Mouse (Mus musculus): ENCODE results near the gene Irs3.

Gene Irs3

GRCm38 (mm10) chr5:137683388-137684293 lies 38.1 kb upstream of the Irs3 start:
- TF ChIP-seq NANOG (IDR thresholded peaks at IDR 0.05; ENCODE audit: borderline replicate concordance, low read length) = no peak
- TF ChIP-seq CTCF (conservative IDR thresholded peaks at IDR 0.05; ENCODE audit: low read length) = no peak
- TF ChIP-seq POU5F1 (IDR thresholded peaks at IDR 0.05; ENCODE audit: borderline replicate concordance, low read length) = no peak
- Histone ChIP-seq H3K27me3 (ENCODE audit: insufficient read depth, low read length) (peaks cover 18% of the 10 kb centered on the region), H3K4me1 (replicated peaks; ENCODE audit: low read depth, low read length) (peaks cover 51% of the 10 kb centered on the region), H3K4me3 (replicated peaks; ENCODE audit: low read length) (peak overlapping the region; percentile 89), H3K9me3 (ENCODE audit: low read length) (no peaks in the 10 kb centered on the region), H3K36me3 (ENCODE audit: insufficient read depth, low read length) (peaks cover 21% of the 10 kb centered on the region)

DNA sequence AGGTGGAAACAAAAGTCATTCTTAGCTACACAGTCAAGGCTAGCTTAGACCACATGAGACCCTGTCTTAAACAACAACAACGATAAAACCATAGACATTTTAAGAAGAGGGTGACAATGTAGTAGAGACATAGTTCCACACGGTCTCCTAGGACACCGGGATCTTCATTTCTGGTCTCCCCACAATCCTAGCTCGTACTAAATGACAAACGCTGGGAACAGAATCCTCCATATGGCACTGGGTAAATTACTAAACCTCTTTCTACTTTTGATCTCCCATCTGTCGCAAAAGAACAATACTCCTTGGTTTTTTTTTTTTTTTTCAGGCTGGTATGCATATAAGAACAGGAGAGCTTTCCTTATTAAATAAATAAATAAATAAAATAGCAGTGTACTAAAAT lies 37.0 kb upstream of the Irs3 start:
- no peak overlapping the region for H3K4me3 ChIP-seq (replicated peaks; ENCODE audit: low read length)
- TF ChIP-seq NANOG (IDR thresholded peaks at IDR 0.05; ENCODE audit: borderline replicate concordance, low read length) = no peak
- TF ChIP-seq POU5F1 (IDR thresholded peaks at IDR 0.05; ENCODE audit: borderline replicate concordance, low read length) = no peak

GRCm38 (mm10) chr5:137679726-137680125 lies 34.2 kb upstream of the Irs3 start:
- peaks cover 41% of the 10 kb centered on the region for H3K4me1 ChIP-seq (replicated peaks; ENCODE audit: low read depth, low read length)
- peaks cover 50% of the 10 kb centered on the region for H3K36me3 ChIP-seq (ENCODE audit: insufficient read depth, low read length)
- H3K9me3 ChIP-seq (ENCODE audit: low read length) = no peaks in the 10 kb centered on the region
- no peak for TF ChIP-seq POU5F1 (IDR thresholded peaks at IDR 0.05; ENCODE audit: borderline replicate concordance, low read length)
- TF ChIP-seq NANOG (IDR thresholded peaks at IDR 0.05; ENCODE audit: borderline replicate concordance, low read length) = no peak
- no peak for TF ChIP-seq CTCF (conservative IDR thresholded peaks at IDR 0.05; ENCODE audit: low read length)
- H3K27me3 ChIP-seq (ENCODE audit: insufficient read depth, low read length) = peaks cover 9% of the 10 kb centered on the region; the same call in 1 of the 2 replicates
- H3K4me3 ChIP-seq (replicated peaks; ENCODE audit: low read length) = no peak overlapping the region

More for the DNA sequence above, 37.0 kb upstream of the Irs3 start:
- H3K27me3 ChIP-seq (ENCODE audit: insufficient read depth, low read length) = peaks cover 18% of the 10 kb centered on the region
- no peaks in the 10 kb centered on the region for H3K9me3 ChIP-seq (ENCODE audit: low read length)
- H3K36me3 ChIP-seq (ENCODE audit: insufficient read depth, low read length) = peaks cover 28% of the 10 kb centered on the region
- peaks cover 51% of the 10 kb centered on the region for H3K4me1 ChIP-seq (replicated peaks; ENCODE audit: low read depth, low read length)

DNA sequence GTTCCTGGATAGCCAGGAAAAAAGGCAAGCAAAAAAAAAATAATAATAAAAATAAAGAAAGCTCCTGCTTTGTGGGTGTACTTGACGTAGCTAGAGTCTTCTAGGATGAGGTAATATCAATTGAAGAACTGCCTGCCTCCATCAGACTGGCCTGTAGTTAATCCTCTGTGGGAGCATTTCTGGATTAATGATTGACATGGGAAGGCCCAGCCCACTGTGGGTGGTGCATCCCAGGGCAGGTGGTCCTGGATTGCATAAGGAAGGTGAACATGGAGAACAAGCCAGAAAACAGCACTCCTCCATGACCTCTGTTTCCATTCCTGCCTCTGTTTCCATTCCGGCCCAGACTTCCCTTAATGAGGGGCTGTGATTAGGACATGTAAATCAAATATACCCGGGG lies 33.2 kb upstream of the Irs3 start:
- no peak for TF ChIP-seq NANOG (IDR thresholded peaks at IDR 0.05; ENCODE audit: borderline replicate concordance, low read length)
- TF ChIP-seq CTCF (conservative IDR thresholded peaks at IDR 0.05; ENCODE audit: low read length) = no peak
- no peak for TF ChIP-seq POU5F1 (IDR thresholded peaks at IDR 0.05; ENCODE audit: borderline replicate concordance, low read length)
- Histone ChIP-seq H3K4me3 (replicated peaks; ENCODE audit: low read length) (no peak overlapping the region), H3K4me1 (replicated peaks; ENCODE audit: low read depth, low read length) (peaks cover 41% of the 10 kb centered on the region), H3K36me3 (ENCODE audit: insufficient read depth, low read length) (peaks cover 60% of the 10 kb centered on the region), H3K9me3 (ENCODE audit: low read length) (no peaks in the 10 kb centered on the region), H3K27me3 (ENCODE audit: insufficient read depth, low read length) (peaks cover 9% of the 10 kb centered on the region; the same call in 1 of the 2 replicates)

- H3K9me3 ChIP-seq (ENCODE audit: low read length) = no peaks in the 10 kb centered on the region
- H3K27me3 ChIP-seq (ENCODE audit: insufficient read depth, low read length) = no peaks in the 10 kb centered on the region
- TF ChIP-seq POU5F1 (IDR thresholded peaks at IDR 0.05; ENCODE audit: borderline replicate concordance, low read length) = no peak
- H3K4me1 ChIP-seq (replicated peaks; ENCODE audit: low read depth, low read length) = peaks cover 37% of the 10 kb centered on the region
- H3K36me3 ChIP-seq (ENCODE audit: insufficient read depth, low read length) = peaks cover 61% of the 10 kb centered on the region
- no peak overlapping the region for H3K4me3 ChIP-seq (replicated peaks; ENCODE audit: low read length)
These were observed 32.3 kb upstream of the Irs3 start for GRCm38 (mm10) chr5:137677859-137678258.

DNA sequence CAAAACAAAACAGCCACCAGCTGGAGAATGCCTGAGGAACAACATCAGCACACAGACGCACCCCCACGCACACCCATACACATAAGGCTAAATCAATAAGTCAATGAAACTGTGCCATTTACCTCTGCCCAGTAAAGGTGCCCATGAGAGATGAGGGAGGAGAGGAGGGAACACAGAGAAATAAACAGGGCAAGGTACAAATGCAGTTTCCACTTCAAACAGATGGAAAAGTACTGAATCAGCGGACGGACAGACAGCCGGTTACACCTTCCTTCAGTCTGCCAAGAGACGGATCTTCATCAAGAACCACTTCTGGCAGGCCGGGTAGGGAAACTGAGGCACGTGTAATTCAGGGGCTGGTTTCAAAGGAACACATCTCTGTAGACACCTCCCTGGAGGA lies 29.3 kb upstream of the Irs3 start:
- H3K9me3 ChIP-seq (ENCODE audit: low read length) = no peaks in the 10 kb centered on the region
- peaks cover 46% of the 10 kb centered on the region for H3K4me1 ChIP-seq (replicated peaks; ENCODE audit: low read depth, low read length)
- TF ChIP-seq NANOG (IDR thresholded peaks at IDR 0.05; ENCODE audit: borderline replicate concordance, low read length) = no peak
- no peak for TF ChIP-seq CTCF (conservative IDR thresholded peaks at IDR 0.05; ENCODE audit: low read length)
- no peak for TF ChIP-seq POU5F1 (IDR thresholded peaks at IDR 0.05; ENCODE audit: borderline replicate concordance, low read length)
- no peak overlapping the region for H3K4me3 ChIP-seq (replicated peaks; ENCODE audit: low read length)
- H3K36me3 ChIP-seq (ENCODE audit: insufficient read depth, low read length) = peaks cover 51% of the 10 kb centered on the region
- no peaks in the 10 kb centered on the region for H3K27me3 ChIP-seq (ENCODE audit: insufficient read depth, low read length)

DNA sequence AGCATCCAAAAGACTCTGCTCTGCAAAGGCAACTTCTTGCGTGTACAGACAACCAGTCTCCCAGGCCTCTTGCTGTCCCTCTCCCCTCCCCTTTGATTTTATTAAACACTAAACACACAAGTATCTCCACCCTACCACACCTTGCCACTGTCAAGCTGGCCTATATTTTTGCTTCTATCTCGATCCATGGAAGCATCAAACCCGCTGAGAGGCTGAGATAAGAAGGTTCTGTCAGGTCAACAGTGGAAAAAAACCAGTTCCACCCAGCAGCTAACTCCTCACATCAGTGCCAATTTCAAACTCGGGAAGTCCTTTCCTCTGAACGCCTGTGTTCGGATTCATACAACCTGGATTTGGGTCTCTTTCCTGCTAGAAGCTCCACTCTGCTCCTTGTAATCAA lies 27.5 kb upstream of the Irs3 start:
- no peak for TF ChIP-seq POU5F1 (IDR thresholded peaks at IDR 0.05; ENCODE audit: borderline replicate concordance, low read length)
- no peak for TF ChIP-seq CTCF (conservative IDR thresholded peaks at IDR 0.05; ENCODE audit: low read length)
- no peak for TF ChIP-seq NANOG (IDR thresholded peaks at IDR 0.05; ENCODE audit: borderline replicate concordance, low read length)
- peaks cover 44% of the 10 kb centered on the region for H3K36me3 ChIP-seq (ENCODE audit: insufficient read depth, low read length)
- peaks cover 46% of the 10 kb centered on the region for H3K4me1 ChIP-seq (replicated peaks; ENCODE audit: low read depth, low read length)
- no peak overlapping the region for H3K4me3 ChIP-seq (replicated peaks; ENCODE audit: low read length)
- no peaks in the 10 kb centered on the region for H3K9me3 ChIP-seq (ENCODE audit: low read length)
- no peaks in the 10 kb centered on the region for H3K27me3 ChIP-seq (ENCODE audit: insufficient read depth, low read length)

GRCm38 (mm10) chr5:137672361-137672760 lies 26.8 kb upstream of the Irs3 start:
- Histone ChIP-seq H3K36me3 (ENCODE audit: insufficient read depth, low read length) (peaks cover 44% of the 10 kb centered on the region), H3K27me3 (ENCODE audit: insufficient read depth, low read length) (no peaks in the 10 kb centered on the region), H3K4me3 (replicated peaks; ENCODE audit: low read length) (no peak overlapping the region), H3K9me3 (ENCODE audit: low read length) (no peaks in the 10 kb centered on the region), H3K4me1 (replicated peaks; ENCODE audit: low read depth, low read length) (peaks cover 51% of the 10 kb centered on the region)
- TF ChIP-seq CTCF (conservative IDR thresholded peaks at IDR 0.05; ENCODE audit: low read length) (no peak), POU5F1 (IDR thresholded peaks at IDR 0.05; ENCODE audit: borderline replicate concordance, low read length) (no peak)

Measured in E14TG2a.4 (cell line).